Mouse (Mus musculus) hematopoietic stem cell, adult 5-6 weeks (primary cell): ENCODE results near the gene Epha6. TPM values are rescaled to one million over a fixed set of nuclear protein-coding genes. Genes with fewer than 3 reads are reported as not detected.

Source experiments
- ATAC-seq, 2 experiments: fragments of 125-278 bp in 1 of 2; replicated peaks in 1 of 2; 2 replicates each; pipeline ENCODE4 v1.8.0; 2016 to 2017; ENCODE audit warnings: inconsistent platforms in 2 of 2, mild to moderate bottlenecking in 2 of 2, moderate number of reproducible peaks in 2 of 2, low read depth in 1 of 2, moderate TSS enrichment in 1 of 2; ENCODE audit not compliant: low FRiP score in 2 of 2, poor library complexity in 2 of 2, severe bottlenecking in 2 of 2, insufficient read depth in 1 of 2, low TSS enrichment in 1 of 2
- total RNA-seq: library from RNA; stranded (forward); fragments of 172-1452, 232-1000 nt; gene quantifications from 2 replicates; pipeline ENCODE4 v1.2.3, GENCODE M21; 2017

Gene Epha6
- total RNA-seq, 1 experiment from 2014 or later, result not detected

DNA sequence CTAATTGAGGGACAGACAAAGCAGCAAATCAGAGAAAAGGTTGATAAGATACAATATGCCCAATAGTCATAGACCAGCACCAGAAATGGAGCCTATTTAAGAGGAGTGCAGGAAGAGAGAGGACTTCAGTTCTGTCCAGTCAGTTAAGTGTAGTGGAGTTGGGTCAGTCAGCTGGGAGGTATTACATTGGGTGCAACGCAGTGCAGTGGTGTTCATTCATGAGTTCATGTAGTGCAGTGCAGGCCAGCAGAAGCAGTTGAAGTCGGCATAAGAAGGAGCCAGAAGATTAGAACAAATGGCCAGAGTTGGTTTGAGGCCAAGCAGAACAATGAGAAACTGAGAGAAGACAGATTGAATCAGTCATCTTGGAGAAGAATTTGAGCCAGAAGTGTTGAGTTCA is 833.0 kb downstream of the Epha6 start:
- no peak for ATAC-seq

DNA sequence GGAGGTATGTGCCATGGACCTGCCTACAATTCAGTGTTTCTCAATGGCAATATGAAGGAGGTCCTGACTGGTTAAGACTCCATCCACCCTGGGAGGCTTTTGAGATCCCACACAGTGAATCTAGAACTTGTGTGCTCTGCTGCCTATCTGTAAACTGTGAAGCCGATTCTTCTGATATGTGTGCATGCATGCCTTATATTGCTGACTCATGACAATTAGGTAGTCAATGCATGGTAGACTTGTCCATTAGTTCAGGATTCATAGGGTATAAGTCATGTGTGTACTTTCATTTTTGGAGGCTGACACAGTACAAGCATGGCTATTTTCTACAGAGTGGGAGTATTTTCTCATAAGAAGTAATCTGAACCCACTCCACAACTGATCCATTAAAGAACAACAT is 834.9 kb downstream of the Epha6 start:
- no peak for ATAC-seq

DNA sequence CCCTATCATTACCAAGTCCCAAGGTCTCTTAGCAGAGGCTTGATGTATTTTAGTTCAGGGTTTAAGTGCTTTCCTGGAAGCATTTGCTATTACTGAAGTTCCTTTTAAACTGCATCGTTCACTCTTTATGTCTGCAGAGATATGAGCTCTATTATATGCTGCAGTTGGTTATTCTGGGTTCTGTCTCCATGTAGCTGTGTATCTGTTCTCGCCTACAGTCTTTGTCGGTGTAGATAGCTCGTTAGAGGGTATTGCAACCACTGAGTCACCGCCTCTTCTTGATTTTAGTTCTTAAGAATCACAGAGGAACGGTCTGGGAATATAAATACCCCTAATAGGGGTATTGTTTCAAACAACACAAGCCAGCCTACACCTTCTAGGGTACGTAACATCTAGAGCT is 835.4 kb downstream of the Epha6 start:
- no peak for ATAC-seq

DNA sequence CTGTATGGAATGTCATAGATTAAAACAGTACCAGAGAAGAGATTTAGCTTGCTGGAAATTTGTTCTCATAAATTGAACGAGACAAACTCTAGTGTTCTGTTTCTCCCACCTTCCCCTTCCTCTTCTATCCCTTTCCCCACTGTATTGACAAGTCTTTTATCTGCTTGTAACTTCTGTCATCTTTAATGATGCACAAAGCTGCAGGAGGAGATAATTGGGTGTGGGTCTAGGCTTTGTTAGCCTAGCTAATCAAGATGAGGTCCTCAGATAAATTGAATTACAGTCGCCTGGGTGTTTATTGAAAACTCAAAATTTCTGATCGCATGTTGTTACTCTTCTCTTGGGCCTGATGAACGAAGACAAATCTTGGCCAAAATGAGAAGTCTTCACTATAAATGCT is 844.5 kb downstream of the Epha6 start:
- ATAC-seq, result no peak

DNA sequence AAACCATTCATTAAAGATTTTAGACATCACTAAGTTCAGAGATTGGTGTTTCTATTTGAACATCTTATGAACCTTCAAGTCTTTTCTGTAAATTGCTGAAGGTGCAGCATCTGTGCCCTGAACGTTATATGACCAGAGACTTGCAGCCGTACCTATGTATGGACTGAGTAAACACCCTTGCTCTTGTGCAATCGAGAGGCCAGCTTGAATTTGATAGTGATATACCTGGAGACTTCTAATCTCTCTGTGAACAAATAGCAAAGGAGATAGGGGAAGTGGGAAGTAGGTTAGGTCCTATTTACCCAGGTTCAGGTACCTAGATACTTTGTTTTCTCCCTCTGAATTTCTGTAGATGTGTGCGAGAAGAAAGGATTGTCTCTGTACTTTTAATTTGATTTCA is 854.4 kb downstream of the Epha6 start:
- no peak for ATAC-seq

DNA sequence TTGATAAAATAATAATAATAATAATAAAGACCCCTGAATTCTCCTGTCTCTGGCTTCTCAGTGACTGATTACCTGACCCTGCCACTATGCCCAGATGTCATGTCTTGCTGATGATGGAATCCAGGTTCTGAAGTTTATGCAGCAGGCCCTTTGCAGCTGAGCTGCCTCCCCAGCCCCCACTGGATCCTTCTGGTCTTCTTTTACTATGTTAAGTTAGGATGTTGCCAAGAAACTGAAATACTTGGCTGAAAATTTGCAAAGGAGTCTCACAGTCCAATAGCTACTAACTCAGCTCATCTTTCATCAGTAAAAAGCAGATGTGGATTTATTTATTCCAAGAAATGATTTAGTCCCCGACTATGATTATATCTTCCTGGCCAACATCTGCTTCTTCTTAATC is 861.7 kb downstream of the Epha6 start:
- ATAC-seq, result no peak

DNA sequence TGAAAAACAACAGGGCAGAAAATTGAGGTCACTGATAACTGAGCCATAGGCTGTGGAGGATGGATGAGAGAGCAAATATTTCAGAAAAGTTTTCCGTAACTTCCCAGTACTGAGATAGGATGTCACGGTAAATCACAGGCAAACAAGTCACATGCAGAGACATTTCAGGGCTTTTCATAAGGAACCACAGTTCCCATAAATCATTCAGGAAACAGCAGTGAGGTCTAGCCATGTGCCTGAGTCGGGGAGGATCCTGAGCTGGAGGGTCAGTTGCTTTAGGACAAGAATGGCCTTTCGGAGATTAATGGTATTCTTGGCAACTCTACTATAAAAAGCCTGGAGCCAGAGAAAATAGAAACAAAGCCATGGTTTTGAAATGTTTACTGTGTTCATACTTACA is 889.8 kb downstream of the Epha6 start:
- no peak for ATAC-seq

DNA sequence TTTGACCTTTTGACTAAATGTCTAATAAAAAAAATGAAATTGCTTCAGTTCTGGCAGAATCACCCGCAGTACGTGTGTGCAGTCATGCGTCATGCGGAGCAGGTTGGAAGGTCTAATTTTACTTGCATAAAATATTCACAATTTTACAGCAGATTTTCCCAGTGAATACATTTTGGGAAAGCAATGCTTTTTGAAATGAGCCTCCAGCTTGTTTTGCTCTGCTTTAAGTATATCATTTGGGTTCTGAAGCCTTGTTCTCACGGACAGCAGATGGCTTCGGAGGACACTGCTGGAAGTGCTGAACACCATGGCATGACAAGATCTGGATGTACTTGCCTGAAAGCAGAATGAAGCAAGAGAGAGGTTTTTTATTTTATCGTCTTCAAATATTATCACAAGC is 912.1 kb downstream of the Epha6 start:
- no peak for ATAC-seq

DNA sequence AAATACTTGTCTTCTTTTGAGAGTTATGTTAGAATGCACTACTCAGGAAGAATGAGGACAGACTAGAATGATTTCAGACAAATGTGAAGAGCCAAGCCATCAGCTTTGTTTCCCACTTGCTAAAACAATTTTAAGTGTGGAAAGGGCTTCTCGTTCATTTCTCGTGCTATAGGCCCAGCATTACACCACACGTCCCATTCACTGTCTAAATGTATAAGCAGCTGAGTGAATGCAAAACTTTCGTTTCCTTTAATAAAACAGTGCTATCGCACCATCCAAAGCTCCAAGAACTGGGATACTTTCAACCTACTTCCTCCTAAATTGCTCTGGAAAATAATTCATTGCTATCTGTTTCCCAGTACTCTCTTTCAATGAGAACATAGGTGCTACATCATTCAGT is 916.2 kb downstream of the Epha6 start:
- no peak for ATAC-seq

DNA sequence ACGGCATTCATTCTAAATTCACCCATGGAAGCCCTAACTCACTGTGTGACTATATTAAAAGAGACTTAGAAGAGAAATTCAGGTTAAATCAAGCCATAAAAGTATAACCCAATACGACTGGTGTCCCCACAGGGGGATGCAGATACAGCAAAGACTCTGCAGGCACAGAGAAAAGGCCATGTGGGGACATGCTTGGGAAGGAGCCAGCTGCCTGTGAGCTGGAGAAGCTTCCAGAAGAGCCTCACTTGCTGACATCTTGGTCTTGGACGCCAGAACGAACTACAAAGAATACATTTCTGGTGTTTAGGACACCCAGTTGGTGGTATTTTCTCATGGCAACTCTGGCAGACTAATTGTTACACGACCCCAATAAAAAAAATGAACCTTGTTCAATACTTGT is 920.2 kb downstream of the Epha6 start:
- no peak for ATAC-seq

DNA sequence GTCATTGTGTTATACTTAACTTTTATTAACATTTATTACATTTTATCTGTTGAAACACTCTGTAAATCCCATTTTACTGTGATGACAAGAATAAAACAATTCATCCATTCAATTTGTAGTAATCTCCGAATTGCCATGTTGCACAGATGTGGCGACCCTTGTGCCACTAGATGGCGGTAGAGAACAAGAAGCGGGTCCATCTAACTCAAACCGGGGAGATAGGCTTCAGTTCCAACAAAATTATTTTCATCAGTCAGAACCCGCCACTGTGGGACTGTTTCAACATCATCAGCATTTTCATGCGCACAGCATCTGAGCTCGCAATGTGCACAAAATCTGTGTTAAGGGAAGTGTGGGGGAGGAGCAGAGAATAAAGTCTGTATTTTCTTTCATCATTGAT is 921.9 kb downstream of the Epha6 start:
- peak; percentile 81 to 91 for ATAC-seq

DNA sequence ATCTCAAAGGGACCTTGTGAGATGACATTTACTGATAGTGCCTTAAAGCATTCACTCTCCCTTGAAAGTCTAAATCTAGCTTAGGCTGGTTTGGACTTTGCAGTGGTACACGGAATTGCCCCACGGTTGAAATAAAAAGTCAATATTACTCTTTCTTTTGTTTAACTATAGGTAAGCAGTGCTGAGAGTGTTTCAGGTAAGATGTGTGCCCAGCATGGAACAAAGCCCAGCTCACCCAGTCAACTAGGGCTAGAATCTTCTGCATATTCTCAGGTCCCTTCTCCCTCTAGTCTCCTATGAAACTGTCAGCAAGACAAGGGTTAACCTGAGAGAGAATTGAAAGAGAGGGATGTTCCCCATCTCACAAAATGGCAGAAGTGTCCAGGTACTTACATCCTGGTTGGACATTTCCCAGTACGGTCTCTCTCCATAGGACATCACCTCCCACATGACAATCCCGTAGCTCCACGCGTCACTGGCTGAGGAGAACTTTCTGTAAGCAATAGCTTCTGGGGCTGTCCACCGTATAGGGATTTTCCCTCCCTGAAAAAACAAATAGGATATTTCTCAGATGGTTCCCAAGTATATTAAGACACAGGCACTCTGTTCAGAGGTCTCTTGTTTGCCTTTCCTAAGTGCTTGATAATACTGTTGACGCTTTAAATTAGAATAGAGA is 923.0 kb downstream of the Epha6 start:
- no peak for ATAC-seq

DNA sequence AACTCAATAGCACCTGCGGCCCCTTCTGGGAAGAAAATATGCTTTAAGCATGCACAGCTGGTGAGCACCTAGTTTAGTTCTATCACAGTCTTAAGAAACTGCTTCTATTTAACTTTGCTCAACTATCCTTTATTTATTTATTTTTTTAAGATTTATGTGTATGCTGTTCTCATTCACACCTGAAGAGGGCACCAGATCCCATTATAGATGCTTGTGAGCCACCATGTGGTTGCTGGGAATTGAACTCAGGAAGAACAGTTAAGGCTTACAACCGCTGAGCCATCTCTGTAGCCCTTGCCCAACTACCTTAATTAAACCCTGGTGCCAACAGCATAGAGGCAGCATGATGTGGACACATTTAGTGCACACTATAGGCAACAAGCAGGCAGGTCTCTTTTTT is 938.4 kb downstream of the Epha6 start:
- ATAC-seq, result no peak

DNA sequence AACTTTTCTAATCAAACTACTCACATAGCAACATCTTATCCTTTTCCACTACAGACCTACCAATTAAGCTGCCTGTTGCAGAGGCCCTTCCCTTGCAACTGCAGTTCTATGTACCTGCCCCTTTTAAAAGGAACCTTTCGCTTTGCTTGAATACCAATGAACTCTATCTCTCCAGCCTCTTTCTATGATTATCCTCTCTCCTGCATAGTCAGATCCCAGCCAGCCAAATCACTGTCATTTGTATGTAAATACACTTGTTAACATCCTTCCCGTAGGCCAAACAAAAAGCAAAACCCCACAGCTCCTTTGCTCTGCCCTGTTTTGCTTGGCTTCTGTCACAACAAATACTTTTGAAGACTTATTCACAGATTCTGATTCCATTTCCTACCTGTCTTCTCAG is 961.6 kb downstream of the Epha6 start:
- no peak for ATAC-seq

DNA sequence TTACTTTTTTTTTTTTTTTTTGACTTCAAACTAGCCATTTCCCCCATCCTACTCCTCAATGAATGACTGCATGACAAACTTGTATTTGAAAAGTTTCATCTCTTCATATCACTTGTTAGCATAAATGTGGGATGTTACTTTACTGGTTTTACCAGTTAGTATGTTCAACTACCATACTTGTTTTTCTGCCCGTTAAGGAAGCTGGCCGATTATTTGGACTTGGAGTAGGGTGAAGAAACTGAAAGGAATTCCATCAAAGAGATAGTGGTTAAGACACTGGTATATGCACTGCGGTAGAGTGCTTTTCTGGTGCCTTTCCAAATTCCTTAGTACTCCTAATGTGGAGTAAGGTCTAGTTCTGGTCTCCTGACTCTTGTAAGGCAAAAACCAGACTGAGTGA is 965.3 kb downstream of the Epha6 start:
- ATAC-seq, result no peak

DNA sequence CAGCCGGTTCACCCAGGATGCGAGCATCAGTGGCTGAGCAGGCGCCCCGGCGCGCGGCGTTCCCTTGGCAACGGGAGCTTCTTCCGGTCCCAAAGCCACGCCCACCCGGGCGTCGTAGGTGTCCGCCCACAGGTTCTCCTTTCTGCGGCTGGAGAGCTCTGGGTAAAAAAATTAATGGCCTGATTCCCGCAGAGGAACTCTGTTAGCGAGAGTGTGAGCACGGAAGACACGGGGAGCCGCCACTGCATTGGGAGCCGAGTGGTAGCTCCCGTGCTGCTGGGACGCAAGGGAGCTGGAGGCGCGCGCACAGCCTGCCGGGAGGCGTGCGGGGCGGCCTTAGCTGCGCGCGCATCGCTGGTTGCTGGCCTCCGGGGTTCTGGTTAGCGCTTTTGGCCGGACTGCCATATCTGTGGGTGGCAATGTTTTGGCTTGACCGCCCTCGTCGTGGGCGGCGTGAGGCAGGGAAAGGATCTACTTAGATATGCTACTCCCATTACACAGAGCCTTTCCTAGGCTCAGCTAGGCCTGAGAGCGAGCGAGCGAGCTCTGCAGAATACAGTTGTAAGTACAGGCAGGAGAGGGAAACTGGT is 966.1 kb downstream of the Epha6 start, which contains the start of gene Arl6:
TSS of gene Arl6 (minus strand) at position 290 of the 590 bp plus-strand sequence.
- ATAC-seq, result peak; percentile 96 to 97

DNA sequence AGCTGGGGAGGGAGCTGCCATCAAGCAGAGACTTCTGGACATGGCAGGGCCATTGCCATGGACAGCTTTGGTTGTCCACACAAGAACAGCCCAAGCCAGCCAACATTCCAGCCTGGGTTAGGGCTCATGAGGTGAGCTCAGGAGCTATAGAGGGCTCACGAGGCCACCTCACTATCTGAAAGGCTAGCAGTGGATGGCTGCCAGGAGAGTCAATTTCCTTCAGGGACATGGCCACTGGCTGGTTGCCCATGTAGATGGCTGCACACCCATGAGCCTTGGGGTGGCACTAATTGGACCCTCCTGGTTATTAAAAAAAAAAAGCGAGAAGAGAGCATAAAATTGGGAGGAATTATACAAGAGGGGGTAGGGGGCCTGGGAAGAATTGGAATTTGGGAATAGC is 970.7 kb downstream of the Epha6 start:
- no peak for ATAC-seq

DNA sequence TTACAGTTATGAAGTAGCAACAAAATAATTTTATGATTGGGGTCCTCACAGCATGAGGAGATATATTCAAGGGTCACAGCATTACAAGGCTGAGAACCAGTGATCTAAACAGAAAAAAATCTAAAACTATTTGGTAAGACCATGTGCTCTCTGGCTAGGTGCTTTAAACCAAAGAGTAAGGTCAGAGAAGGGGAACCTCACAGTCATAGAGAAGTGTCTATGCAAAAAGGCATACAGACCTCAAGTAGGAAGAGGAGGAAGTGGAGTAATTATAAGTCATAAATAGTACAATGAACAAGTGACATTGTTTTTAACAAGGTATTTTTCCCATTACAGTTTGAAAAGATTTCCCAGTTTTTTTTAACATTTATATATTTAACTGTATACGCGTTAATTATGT is 983.8 kb downstream of the Epha6 start:
- ATAC-seq, result 0 out of 4 replicates have a peak, but pooled peaks have one; percentile 42 to 57

DNA sequence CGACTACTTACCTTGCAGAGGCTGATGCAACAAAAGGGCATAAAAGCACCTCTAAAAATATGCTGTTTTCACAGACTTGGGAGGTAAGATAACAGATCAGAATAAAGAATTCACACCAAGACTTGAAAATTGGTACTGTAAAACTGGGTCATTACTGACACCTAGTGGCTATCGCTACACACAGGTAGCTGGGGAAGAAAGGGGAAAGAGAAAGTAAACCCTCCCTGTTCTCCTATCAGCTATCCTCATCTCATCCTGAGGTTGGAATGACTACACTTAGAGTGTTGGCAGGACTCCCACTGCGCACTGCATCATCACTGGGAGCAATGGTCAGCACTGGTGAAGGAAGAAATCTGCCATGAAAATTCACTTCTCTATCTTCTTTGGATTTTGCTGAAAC is 988.2 kb downstream of the Epha6 start:
- ATAC-seq, result peak; percentile 89 to 91
